Mouse (Mus musculus): Measurements from ENCODE around the gene Frmd7. TPM values are rescaled to one million over a fixed set of nuclear protein-coding genes. Genes with fewer than 3 reads are reported as not detected.
A peak's percentile ranks its signal among the peaks of the same experiment; 100 is the strongest.

Gene Frmd7
- not detected in 2 replicates for polyA plus RNA-seq (2015; fragmentation: Nextera tagmentation; extraction: Ambion mirVana)

DNA sequence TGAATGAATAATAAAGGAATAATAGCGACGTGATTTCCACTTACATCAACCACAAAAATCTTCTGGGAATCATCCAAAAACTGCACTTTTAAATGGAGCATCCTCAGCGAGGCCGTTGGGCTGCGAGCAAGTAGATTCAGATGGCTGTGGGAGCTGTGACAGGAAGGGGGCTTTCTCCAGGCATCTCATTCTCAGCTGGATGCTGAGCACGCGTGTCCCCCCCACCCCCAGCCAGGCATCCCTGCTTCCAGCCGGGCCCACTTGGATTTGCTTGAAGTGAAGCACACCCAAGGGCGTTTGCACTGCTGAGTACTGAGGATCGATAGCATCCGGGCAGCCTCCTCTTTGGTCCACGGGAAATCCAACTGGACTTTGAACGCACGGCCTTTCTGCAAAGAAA is at the start of gene Frmd7:
Frmd7 (minus strand) TSS at position 101 of the 400 bp plus-strand sequence.
- Histone ChIP-seq H3K4me1 (ENCODE audit: insufficient read depth) (no peaks in the 10 kb centered on the region), H3K27ac (ENCODE audit: low read depth) (no peak within 1 kb of the TSS), H3K4me3 (ENCODE audit: low read depth, low read length) (no peak within 1 kb of the TSS), H3K27me3 (ENCODE audit: insufficient read depth, low read length) (no peaks in the 10 kb centered on the region), H3K9ac (replicated peaks) (no peak within 1 kb of the TSS), H3K36me3 (replicated peaks; ENCODE audit: insufficient read depth, low read length) (no peaks in the 10 kb centered on the region), H3K9me3 (ENCODE audit: low read length) (no peaks in the 10 kb centered on the region), H3K4me2 (ENCODE audit: low read depth, low read length) (no peak within 1 kb of the TSS)
- DNase-seq (peak; percentile 16), ATAC-seq (no peak)
- TF ChIP-seq EP300 (IDR thresholded peaks at IDR 0.05; ENCODE audit: low read depth) (no peak), CTCF (IDR thresholded peaks at IDR 0.05; ENCODE audit: low read depth) (no peak)
- WGBS (ENCODE audit: insufficient replicate concordance), result 72% methylated on average over 14 of the region's 14 CpGs

DNA sequence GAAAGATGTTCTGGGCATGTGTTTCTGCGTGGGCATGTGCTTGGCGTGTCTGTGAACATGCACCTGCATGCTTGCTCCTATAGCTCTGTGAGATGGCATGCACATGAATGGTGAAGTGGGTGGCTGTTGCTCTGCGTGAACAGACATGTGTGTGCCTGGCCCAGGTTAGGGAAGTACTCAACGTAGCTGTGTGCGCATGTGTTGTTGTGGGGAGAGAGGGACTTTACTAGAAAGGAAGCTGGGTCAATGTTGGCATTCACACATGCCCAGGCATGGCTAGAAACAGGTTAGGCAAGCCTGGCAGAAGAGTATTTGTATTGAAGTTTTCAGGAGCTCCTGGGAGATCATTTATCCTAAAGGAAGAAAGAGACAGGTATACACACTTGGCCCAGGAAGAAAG is 48.8 kb upstream of the Frmd7 start:
- TF ChIP-seq CTCF (IDR thresholded peaks at IDR 0.05; ENCODE audit: low read depth), result no peak
- TF ChIP-seq EP300 (IDR thresholded peaks at IDR 0.05; ENCODE audit: low read depth), result no peak
- Histone ChIP-seq H3K27ac (ENCODE audit: low read depth) (no peak overlapping the region), H3K27me3 (ENCODE audit: insufficient read depth, low read length) (0 out of 2 replicates have a peak, but pooled peaks cover 2% of the 10 kb centered on the region), H3K36me3 (replicated peaks; ENCODE audit: insufficient read depth, low read length) (no peaks in the 10 kb centered on the region), H3K4me1 (ENCODE audit: insufficient read depth) (no peaks in the 10 kb centered on the region), H3K4me2 (ENCODE audit: low read depth, low read length) (no peak overlapping the region), H3K9ac (replicated peaks) (no peak overlapping the region), H3K4me3 (ENCODE audit: low read depth, low read length) (no peak overlapping the region), H3K9me3 (ENCODE audit: low read length) (no peaks in the 10 kb centered on the region)
- ATAC-seq, result no peak
- WGBS (ENCODE audit: insufficient replicate concordance), result 76% methylated on average over 5 of the region's 5 CpGs
- DNase-seq, result no peak

DNA sequence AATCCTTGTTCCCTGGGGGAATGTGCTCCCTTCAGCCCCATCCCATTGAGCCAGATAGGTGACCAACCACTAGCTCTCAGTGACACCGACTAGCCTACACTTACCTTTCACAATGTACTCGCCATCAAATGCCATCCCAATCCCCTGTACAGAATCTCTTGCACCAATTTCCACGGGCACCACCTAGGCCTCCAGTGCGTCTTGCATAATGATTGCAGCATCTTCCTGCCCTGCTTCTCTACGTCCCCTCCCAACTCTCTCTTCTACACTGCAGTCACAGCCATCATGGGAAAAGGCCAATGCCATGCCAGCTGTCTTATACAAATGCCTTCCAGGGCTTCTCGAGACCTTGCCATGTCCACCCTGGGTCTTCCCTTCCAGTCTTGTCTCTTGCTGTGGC is 47.4 kb upstream of the Frmd7 start:
- no peaks in the 10 kb centered on the region for H3K4me1 ChIP-seq (ENCODE audit: insufficient read depth)
- no peak for TF ChIP-seq EP300 (IDR thresholded peaks at IDR 0.05; ENCODE audit: low read depth)
- no peak for TF ChIP-seq CTCF (IDR thresholded peaks at IDR 0.05; ENCODE audit: low read depth)
- no peaks in the 10 kb centered on the region for H3K9me3 ChIP-seq (ENCODE audit: low read length)
- DNase-seq, result peak; percentile 12
- no peak for ATAC-seq
- no peak overlapping the region for H3K4me2 ChIP-seq (ENCODE audit: low read depth, low read length)
- H3K4me3 ChIP-seq (ENCODE audit: low read depth, low read length), result no peak overlapping the region
- H3K9ac ChIP-seq (replicated peaks), result no peak overlapping the region
- H3K27me3 ChIP-seq (ENCODE audit: insufficient read depth, low read length), result 0 out of 2 replicates have a peak, but pooled peaks cover 2% of the 10 kb centered on the region
- H3K36me3 ChIP-seq (replicated peaks; ENCODE audit: insufficient read depth, low read length), result no peaks in the 10 kb centered on the region
- H3K27ac ChIP-seq (ENCODE audit: low read depth), result no peak overlapping the region
- WGBS (ENCODE audit: insufficient replicate concordance), result 69% methylated on average over 6 of the region's 6 CpGs

DNA sequence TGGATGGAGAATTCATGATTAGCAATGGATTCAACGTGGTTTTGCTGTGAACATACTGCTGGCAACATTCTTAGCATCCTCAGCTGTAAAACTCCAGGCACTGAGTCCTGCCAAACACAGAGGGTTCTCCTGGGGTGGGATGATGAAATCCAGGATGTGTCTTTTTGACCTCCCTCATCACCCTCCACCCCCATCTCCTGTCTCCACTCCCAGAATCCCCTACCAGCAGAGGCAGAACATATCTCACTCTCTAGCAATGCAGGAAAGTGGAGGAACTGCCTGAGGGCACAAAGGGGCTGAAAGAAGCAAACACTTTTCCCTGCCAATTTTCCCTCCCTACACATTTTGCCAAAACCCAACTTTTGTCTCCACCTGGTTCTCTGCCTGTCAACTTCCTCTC is 46.1 kb upstream of the Frmd7 start:
- Histone ChIP-seq H3K4me3 (ENCODE audit: low read depth, low read length) (no peak overlapping the region), H3K9ac (replicated peaks) (no peak overlapping the region), H3K27ac (ENCODE audit: low read depth) (no peak overlapping the region), H3K4me1 (ENCODE audit: insufficient read depth) (no peaks in the 10 kb centered on the region), H3K9me3 (ENCODE audit: low read length) (no peaks in the 10 kb centered on the region), H3K36me3 (replicated peaks; ENCODE audit: insufficient read depth, low read length) (no peaks in the 10 kb centered on the region), H3K27me3 (ENCODE audit: insufficient read depth, low read length) (0 out of 2 replicates have a peak, but pooled peaks cover 2% of the 10 kb centered on the region), H3K4me2 (ENCODE audit: low read depth, low read length) (no peak overlapping the region)
- TF ChIP-seq CTCF (IDR thresholded peaks at IDR 0.05; ENCODE audit: low read depth), result no peak
- DNase-seq (no peak), ATAC-seq (no peak)
- WGBS (ENCODE audit: insufficient replicate concordance), result 61% methylated on average over 1 of the region's 1 CpGs

DNA sequence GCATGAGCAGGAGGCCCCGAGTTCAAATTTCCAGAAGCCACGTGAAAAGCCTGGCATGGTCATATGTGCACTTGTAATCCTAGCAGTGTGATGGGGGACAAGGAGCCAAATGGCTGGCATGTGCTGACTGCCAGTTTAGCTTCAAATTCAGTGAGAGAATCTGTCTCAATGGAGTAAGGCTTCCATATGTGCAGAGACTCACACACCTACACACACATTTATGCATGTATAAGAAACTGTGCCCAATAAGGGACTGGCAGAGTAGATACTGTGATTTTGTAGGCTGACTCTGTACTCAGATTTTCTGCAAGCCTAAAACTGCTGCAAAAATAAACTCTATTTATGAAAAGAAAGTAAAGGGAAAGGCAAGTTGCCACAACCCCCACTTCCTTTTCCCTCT is 35.9 kb upstream of the Frmd7 start:
- DNase-seq, result no peak
- H3K27ac ChIP-seq (ENCODE audit: low read depth), result no peak overlapping the region
- WGBS (ENCODE audit: insufficient replicate concordance), result 68% methylated on average over 2 of the region's 2 CpGs
- no peak for ATAC-seq
- TF ChIP-seq CTCF (IDR thresholded peaks at IDR 0.05; ENCODE audit: low read depth) (no peak), EP300 (IDR thresholded peaks at IDR 0.05; ENCODE audit: low read depth) (no peak)
- H3K4me2 ChIP-seq (ENCODE audit: low read depth, low read length), result no peak overlapping the region
- H3K36me3 ChIP-seq (replicated peaks; ENCODE audit: insufficient read depth, low read length), result no peaks in the 10 kb centered on the region
- no peak overlapping the region for H3K4me3 ChIP-seq (ENCODE audit: low read depth, low read length)
- no peaks in the 10 kb centered on the region for H3K4me1 ChIP-seq (ENCODE audit: insufficient read depth)
- no peaks in the 10 kb centered on the region; the same call in 1 of the 2 replicates for H3K27me3 ChIP-seq (ENCODE audit: insufficient read depth, low read length)
- no peak overlapping the region for H3K9ac ChIP-seq (replicated peaks)
- H3K9me3 ChIP-seq (ENCODE audit: low read length), result no peaks in the 10 kb centered on the region

DNA sequence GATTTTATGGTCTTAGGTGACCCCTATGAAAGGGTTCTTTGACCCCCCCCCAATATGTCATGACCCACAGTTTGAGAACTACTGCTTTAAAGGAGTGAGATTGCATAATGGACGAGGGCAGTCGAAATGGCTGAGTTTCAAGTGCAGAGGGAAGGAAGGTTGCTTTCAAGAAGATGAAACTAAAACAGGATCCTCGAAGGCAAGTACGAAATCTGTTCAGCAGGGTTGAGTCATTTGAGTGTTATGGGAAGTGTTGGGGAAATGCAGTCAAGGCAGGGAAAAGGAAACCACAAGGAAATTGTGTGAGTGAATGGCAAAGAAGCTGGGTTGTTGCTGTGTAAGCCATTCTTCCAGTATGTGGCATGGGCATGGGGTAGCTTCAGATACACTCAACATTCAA is 29.6 kb upstream of the Frmd7 start:
- WGBS (ENCODE audit: insufficient replicate concordance), result 46% methylated on average over 4 of the region's 4 CpGs
- Histone ChIP-seq H3K27me3 (ENCODE audit: insufficient read depth, low read length) (no peaks in the 10 kb centered on the region), H3K4me3 (ENCODE audit: low read depth, low read length) (no peak overlapping the region), H3K9ac (replicated peaks) (no peak overlapping the region), H3K9me3 (ENCODE audit: low read length) (no peaks in the 10 kb centered on the region), H3K4me1 (ENCODE audit: insufficient read depth) (no peaks in the 10 kb centered on the region), H3K36me3 (replicated peaks; ENCODE audit: insufficient read depth, low read length) (no peaks in the 10 kb centered on the region), H3K4me2 (ENCODE audit: low read depth, low read length) (no peak overlapping the region), H3K27ac (ENCODE audit: low read depth) (no peak overlapping the region)
- TF ChIP-seq EP300 (IDR thresholded peaks at IDR 0.05; ENCODE audit: low read depth), result no peak
- no peak for TF ChIP-seq CTCF (IDR thresholded peaks at IDR 0.05; ENCODE audit: low read depth)
- ATAC-seq (no peak), DNase-seq (no peak)

DNA sequence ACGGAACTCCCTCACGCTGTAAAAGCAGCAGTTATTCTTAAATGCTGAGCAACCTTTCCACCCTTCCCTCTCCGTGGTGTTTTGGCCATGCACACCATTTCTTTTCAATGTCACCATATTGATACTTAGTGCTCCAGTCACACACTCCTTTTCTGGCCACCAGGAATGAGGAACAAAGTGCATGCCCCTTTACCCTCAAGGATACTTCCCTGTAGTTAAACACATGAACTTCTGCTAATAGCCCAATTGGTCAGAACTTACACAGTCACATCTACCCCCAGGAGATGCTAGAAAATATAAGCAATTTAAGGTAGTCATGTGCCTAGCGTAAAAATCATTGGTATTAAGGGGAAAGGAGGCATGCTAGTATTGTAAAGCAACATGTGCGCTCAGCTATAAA is 27.4 kb upstream of the Frmd7 start:
- TF ChIP-seq EP300 (IDR thresholded peaks at IDR 0.05; ENCODE audit: low read depth), result no peak
- WGBS (ENCODE audit: insufficient replicate concordance), result 73% methylated on average over 5 of the region's 5 CpGs
- H3K4me1 ChIP-seq (ENCODE audit: insufficient read depth), result no peaks in the 10 kb centered on the region
- no peak overlapping the region for H3K4me2 ChIP-seq (ENCODE audit: low read depth, low read length)
- H3K9me3 ChIP-seq (ENCODE audit: low read length), result no peaks in the 10 kb centered on the region
- no peak overlapping the region for H3K27ac ChIP-seq (ENCODE audit: low read depth)
- no peak for ATAC-seq
- no peak for DNase-seq
- H3K36me3 ChIP-seq (replicated peaks; ENCODE audit: insufficient read depth, low read length), result no peaks in the 10 kb centered on the region
- no peak overlapping the region for H3K9ac ChIP-seq (replicated peaks)
- H3K4me3 ChIP-seq (ENCODE audit: low read depth, low read length), result no peak overlapping the region
- no peaks in the 10 kb centered on the region for H3K27me3 ChIP-seq (ENCODE audit: insufficient read depth, low read length)
